Mouse (Mus musculus): ENCODE measurements at regions not wholly inside any gene's neighbourhood (a gene's known extent, or its start where the extent isn't known, plus 50 kb on each side); places are given as distances from the start of the nearest gene placed in this dataset.
"Not testable (repeated sequence)": the region's sequence is repeated elsewhere in the genome, so short reads cannot be mapped to it uniquely, and the experiment has no call there.

DNA sequence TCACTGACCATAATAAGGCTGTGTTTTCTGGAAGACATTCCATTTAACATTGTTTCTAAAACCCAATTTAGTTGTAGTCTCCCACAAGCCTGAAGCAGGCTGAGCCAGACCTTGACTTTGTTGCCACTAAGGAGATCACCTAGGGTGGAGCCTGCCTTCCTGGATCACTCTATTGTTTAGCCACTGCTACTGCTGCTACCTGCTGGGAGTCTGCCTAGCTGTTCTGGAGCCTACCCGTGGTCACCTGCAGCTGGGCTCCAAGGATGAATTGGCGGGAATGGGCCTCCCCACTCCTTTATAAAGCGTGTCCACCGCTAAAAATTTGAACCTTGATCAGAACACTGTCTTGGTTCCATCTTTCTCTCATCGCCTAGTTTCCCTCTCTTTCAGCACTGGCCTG, 783.8 kb upstream of the Vwc2 start:
- TF ChIP-seq GATA1 (IDR thresholded peaks at IDR 0.05; ENCODE audit: borderline replicate concordance, low read length); FLI1 (IDR thresholded peaks at IDR 0.05; ENCODE audit: low read length): not testable (repeated sequence)
